Mouse (Mus musculus): ENCODE data around the gene Gm43720.

DNA sequence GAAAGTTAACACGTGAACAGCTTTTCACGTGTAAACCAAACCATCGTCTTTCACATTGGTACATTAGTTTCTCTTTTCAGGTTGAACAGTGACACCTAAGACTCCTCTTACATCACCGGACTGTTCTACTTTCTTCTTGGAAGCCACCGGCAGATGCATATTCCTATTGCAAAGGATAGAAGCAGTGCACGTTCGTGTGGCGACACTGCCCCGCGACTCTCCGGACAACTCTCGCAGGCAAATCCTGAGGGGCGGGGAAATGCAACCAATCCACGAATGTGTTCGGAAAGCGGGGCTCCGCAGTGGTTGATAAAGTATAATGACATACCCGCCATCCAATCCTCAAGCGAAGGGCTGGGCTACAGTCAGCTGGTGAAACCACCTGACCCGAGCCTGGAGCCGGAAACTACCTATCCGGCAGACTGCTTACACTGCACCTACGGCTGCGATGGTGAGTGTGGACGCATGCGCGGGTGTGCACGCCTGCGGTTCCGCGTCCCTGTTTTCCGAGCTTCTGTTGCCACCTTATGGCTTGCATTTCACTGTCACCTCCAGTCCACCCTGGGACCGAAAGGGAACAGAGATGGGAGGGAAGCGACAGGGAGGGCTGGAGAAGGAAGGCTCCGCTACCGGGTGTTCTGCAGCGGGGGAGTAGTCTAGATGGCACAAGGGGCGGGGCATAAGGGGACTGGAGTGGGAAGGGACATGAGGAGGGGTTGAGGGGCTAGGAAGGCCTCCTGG, 24.2 kb downstream of the Gm43720 start, which contains the start of gene Lamtor4:
- TF ChIP-seq CTCF (IDR thresholded peaks at IDR 0.05; ENCODE audit: control insufficient read depth, insufficient read depth, insufficient read length) (no peak), FOSL1 (IDR thresholded peaks at IDR 0.05; ENCODE audit: insufficient read depth, low read length, poor library complexity, severe bottlenecking) (no peak)
